Mouse (Mus musculus): ENCODE results near the gene Apoa2.
"Not testable (repeated sequence)": the region's sequence is repeated elsewhere in the genome, so short reads cannot be mapped to it uniquely, and the experiment has no call there.

The Apoa2 gene

GRCm38 (mm10) chr1:171237438-171237837, 12.6 kb downstream of the Apoa2 start:
- no peak for DNase-seq

GRCm38 (mm10) chr1:171238463-171238862, 13.6 kb downstream of the Apoa2 start:
- DNase-seq, result peak; percentile 47 to 48

- no peak for DNase-seq
Observed at GRCm38 (mm10) chr1:171239992-171240744, 15.3 kb downstream of the Apoa2 start.

- DNase-seq, result no peak
Observed at GRCm38 (mm10) chr1:171240911-171241310, 16.1 kb downstream of the Apoa2 start.

GRCm38 (mm10) chr1:171241952-171242351, 17.1 kb downstream of the Apoa2 start:
- not testable (repeated sequence) for DNase-seq

GRCm38 (mm10) chr1:171245353-171245752, 20.5 kb downstream of the Apoa2 start:
- DNase-seq, result no peak

- DNase-seq, result peak; percentile 96
Observed at GRCm38 (mm10) chr1:171246709-171247452, 22.0 kb downstream of the Apoa2 start.

GRCm38 (mm10) chr1:171247453-171247841, 22.6 kb downstream of the Apoa2 start:
- peak in 1 of 2 experiments; percentile 36 for DNase-seq

- no peak for DNase-seq
Observed at GRCm38 (mm10) chr1:171247916-171248315, 23.1 kb downstream of the Apoa2 start.

- DNase-seq, result no peak
Observed at GRCm38 (mm10) chr1:171248386-171249226, 23.8 kb downstream of the Apoa2 start.

- DNase-seq, result no peak
Observed at GRCm38 (mm10) chr1:171249913-171250600, 25.2 kb downstream of the Apoa2 start, which contains the start of gene Adamts4. Gene Adamts4, plus strand, starts transcription at chr1:171250421.

- no peak for DNase-seq
Observed at GRCm38 (mm10) chr1:171250680-171251593, 26.1 kb downstream of the Apoa2 start, which contains the start of gene Ndufs2. Gene Ndufs2, minus strand, starts transcription at chr1:171251388.

- no peak for DNase-seq
Observed at GRCm38 (mm10) chr1:171251594-171252324, 26.9 kb downstream of the Apoa2 start.

GRCm38 (mm10) chr1:171252415-171252814, 27.6 kb downstream of the Apoa2 start:
- no peak for DNase-seq

GRCm38 (mm10) chr1:171256095-171256818, 31.4 kb downstream of the Apoa2 start:
- no peak for DNase-seq

- peak; percentile 46 to 49 for DNase-seq
Observed at GRCm38 (mm10) chr1:171256937-171257548, 32.2 kb downstream of the Apoa2 start.

GRCm38 (mm10) chr1:171257781-171258180, 32.9 kb downstream of the Apoa2 start:
- no peak for DNase-seq

- no peak for DNase-seq
Observed at GRCm38 (mm10) chr1:171258921-171259320, 34.1 kb downstream of the Apoa2 start.

- no peak for DNase-seq
Observed at GRCm38 (mm10) chr1:171260316-171260715, 35.5 kb downstream of the Apoa2 start.

Data from thymus, postnatal 36 days (tissue).